Mouse (Mus musculus) granulocyte monocyte progenitor cell, adult 5-6 weeks (primary cell): ENCODE data around the gene Paqr6. TPM values are rescaled to one million over a fixed set of nuclear protein-coding genes. Genes with fewer than 3 reads are reported as not detected.

Source experiments
- ATAC-seq: replicated peaks from 2 replicates; pipeline ENCODE4 v1.8.0; 2016; ENCODE audit warnings: mild to moderate bottlenecking, moderate TSS enrichment, inconsistent platforms; ENCODE audit not compliant: poor library complexity, severe bottlenecking
- total RNA-seq, 2 experiments: library from RNA; stranded (forward) in 1 of 2; stranded (reverse) in 1 of 2; fragments of 200-712, 200-1000 nt in 1 of 2; fragments of >200 nt in 1 of 2; fragmentation: Nextera tagmentation in 1 of 2; gene quantifications; 2 replicates each; pipeline ENCODE4 v1.2.3; 2014 to 2017

Gene Paqr6
- total RNA-seq, 2 experiments from 2014 or later: not detected

DNA sequence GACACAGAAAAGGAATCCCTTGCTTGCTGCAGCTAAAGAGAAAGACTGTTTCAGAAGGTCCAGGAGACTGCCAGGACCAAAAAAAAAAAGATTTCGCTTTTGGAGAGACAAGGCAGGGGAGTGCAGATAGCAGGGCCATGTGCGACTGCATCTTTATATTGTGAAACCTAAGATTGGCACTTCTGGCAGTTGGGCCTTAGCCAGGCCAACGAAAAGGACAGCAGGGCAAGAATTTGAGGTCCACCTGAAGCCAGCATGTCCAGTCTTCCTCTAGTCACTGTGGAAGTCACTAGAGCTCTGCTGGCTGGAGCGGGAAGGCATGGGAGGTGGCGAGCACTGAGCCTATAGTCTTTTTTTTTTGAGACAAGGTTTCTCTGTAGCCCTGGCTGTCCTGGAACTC is 44.6 kb downstream of the Paqr6 start:
- no peak for ATAC-seq

DNA sequence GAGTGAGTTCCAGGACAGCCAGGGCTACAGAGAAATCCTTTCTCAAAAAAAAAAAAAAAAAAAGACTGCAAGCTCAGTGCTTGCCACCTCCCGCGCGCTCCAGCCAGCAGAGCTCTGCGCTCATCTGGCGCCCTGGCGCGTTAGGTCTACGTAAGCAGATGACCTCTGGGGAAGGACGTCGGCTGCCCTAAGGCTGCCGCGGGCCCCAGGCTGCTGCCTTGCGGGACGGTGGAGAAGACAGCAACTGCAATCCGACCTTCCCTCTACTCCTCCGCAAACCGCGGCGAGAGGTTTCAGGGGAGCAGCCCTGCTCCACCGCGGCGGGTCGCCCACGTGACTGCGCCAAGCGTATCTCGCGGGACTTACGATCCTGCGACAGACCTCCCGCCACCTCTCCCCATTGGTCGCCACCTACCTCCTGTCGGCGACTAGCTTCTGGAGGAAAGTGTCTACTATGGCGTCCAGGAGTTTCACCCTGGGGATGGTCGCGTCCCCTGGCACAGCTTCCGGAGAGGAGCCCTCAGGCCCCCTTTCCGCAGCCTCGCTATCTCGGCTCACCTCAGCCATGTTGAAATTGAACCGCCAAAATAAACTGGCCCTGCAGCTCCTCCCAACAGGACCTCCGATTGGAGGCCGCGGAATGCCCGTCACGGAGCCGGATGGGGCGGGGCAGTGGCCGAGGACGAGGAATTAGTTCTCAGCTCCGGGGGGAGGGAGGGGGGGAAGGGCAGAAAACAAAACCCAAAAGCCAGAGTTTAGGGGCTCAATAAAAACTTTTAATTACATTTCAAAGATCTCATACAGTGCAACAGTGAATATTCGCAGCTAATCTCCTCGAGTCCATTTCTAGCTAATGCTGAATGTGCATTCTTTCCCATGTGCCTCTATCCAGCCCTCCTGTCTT is 45.6 kb downstream of the Paqr6 start, which contains the start of gene Pmf1:
Gene Pmf1 (minus strand): TSS at position 591 of the 904 bp plus-strand sequence.
- peak; percentile 85 for ATAC-seq

DNA sequence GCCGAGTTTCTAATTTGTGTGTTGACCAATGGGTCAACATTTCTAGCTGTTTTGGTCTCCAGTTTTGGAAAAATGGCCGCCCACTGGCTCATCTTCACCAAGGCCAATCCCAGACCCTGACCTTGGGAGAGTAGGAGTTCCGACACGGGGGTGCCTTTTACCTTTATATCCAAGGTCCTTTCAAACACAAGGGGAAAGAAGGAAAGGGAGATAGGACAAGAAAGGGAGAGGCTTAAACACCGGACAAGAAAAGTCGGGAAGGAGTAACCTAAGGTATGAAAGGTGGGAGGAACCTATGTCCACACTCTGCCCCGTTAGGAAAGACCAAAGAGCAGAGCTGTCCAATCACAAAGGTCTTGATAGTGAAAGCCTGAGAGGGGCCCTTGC is 46.3 kb downstream of the Paqr6 start:
- ATAC-seq: no peak

DNA sequence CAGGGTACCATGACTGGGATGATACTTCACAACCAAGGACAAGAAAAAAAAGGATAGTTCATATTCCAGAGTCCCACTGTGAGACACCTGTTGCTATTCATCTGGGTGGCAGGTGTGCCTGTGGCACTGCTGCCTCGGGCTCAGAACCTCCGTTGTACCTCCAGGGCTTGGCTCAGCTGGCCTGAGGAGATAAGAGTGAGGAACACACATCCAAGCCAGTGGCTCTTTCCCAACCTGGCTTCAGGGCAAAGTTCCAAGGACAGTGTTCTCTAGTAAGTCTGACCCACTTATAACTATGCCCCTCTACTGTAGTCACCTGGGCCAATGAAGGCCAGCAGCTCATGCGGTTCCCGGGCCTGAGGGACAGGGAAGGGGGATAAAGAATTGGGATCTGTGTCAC is 47.3 kb downstream of the Paqr6 start:
- ATAC-seq: no peak

DNA sequence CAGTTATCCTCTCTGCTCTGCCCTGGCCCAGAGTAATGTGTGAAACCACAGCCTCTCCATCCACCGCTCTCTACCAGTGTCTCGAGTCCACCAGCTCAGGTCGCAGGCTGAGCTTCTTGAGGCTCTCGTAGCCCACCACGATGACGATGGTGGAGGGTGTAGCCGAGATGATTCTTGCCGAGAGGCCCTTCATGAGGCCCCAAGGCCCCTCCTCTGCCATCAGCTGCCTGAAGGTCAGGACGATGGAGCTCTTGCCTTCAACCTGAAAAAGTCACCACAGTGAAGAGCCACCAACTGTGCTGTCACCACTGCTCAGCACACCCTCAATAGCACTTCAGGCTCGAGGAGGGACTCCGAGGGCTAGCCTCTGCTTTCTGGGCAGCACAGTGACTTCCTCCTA is 48.3 kb downstream of the Paqr6 start:
- no peak for ATAC-seq

DNA sequence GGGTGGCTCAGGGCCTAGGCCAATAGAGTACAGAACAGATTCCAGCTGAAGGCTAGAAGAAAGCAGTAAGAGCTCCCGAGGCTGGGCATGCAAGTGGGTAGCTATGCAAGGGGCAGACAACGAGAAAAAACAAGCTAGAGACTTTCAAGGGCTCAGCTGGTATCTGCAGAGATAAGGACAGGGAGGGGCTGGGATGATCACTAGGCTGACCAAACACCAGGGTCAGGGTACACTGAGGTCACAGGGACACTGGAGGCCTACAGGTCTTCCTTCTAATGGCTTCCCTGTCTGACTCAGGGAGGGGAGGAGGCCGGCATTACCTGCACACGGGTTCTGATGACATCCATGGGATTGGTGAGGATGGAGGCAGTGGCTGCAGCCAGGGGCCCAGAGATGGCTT is 51.3 kb downstream of the Paqr6 start:
- ATAC-seq: no peak

DNA sequence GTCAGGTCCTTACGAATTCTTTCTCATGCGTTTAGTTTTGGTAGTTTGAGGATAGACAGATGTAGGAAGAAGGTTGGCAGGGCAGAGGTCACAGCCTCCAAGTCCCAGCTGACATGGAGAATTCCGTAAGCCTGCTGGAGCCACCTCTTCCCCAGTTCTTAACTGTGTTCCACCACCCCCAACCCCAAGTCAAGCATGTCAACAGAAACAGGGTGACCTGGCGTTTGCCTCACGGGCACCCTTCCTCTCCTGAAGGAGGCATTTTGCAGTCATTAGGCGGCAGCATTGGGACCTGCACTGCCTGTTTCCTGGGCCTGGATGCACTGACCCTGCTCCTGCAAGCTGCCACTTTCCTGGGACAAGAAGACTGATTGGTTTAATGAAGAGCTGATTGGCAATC is 53.6 kb downstream of the Paqr6 start:
- ATAC-seq: no peak

Other genes starting within 250 kb of the Paqr6 start
- 119 and 132 TPM in 2 replicates for gene Mef2d, start 222.2 kb upstream of the Paqr6 start, total RNA-seq (2014; fragmentation: Nextera tagmentation)
- 42.4 and 52.4 TPM in 2 replicates for gene Mef2d, start 222.2 kb upstream of the Paqr6 start, total RNA-seq (2017)
- not detected in 2 replicates for gene Rhbg, start 109.9 kb upstream of the Paqr6 start, total RNA-seq (2014; fragmentation: Nextera tagmentation)
- gene Rhbg, start 109.9 kb upstream of the Paqr6 start, total RNA-seq (2017): not detected in 2 replicates
- not detected in 2 replicates for gene Gm38392, start 77.4 kb upstream of the Paqr6 start, total RNA-seq (2014; fragmentation: Nextera tagmentation)
- gene Gm38392, start 77.4 kb upstream of the Paqr6 start, total RNA-seq (2017): not detected in 2 replicates
- gene Tsacc, start 67.6 kb upstream of the Paqr6 start, total RNA-seq (2014; fragmentation: Nextera tagmentation): 13.8 and 19.0 TPM in 2 replicates
- 7.5 and 10.0 TPM in 2 replicates for gene Tsacc, start 67.6 kb upstream of the Paqr6 start, total RNA-seq (2017)
- 499 and 506 TPM in 2 replicates for gene Cct3, start 67.5 kb upstream of the Paqr6 start, total RNA-seq (2014; fragmentation: Nextera tagmentation)
- 381 TPM in 2 replicates for gene Cct3, start 67.5 kb upstream of the Paqr6 start, total RNA-seq (2017)
- gene Glmp, start 39.6 kb upstream of the Paqr6 start, total RNA-seq (2014; fragmentation: Nextera tagmentation): 123 and 165 TPM in 2 replicates
- 26.7 and 29.3 TPM in 2 replicates for gene Glmp, start 39.6 kb upstream of the Paqr6 start, total RNA-seq (2017)
- gene Tmem79, start 28.4 kb upstream of the Paqr6 start, total RNA-seq (2014; fragmentation: Nextera tagmentation): 0.56 and 2.0 TPM in 2 replicates
- gene Tmem79, start 28.4 kb upstream of the Paqr6 start, total RNA-seq (2017): 0.78 and 1.8 TPM in 2 replicates
- gene Smg5, start 28.3 kb upstream of the Paqr6 start, total RNA-seq (2014; fragmentation: Nextera tagmentation): 50.8 and 53.1 TPM in 2 replicates
- gene Smg5, start 28.3 kb upstream of the Paqr6 start, total RNA-seq (2017): 64.1 and 79.0 TPM in 2 replicates
- not detected in 2 replicates for gene Bglap3, start 8.2 kb downstream of the Paqr6 start, total RNA-seq (2014; fragmentation: Nextera tagmentation)
- gene Bglap3, start 8.2 kb downstream of the Paqr6 start, total RNA-seq (2017): not detected in 2 replicates
- not detected in 2 replicates for gene Bglap2, start 14.1 kb downstream of the Paqr6 start, total RNA-seq (2014; fragmentation: Nextera tagmentation)
- not detected in 2 replicates for gene Bglap2, start 14.1 kb downstream of the Paqr6 start, total RNA-seq (2017)
- gene Bglap, start 19.9 kb downstream of the Paqr6 start, total RNA-seq (2014; fragmentation: Nextera tagmentation): not detected in 2 replicates
- gene Bglap, start 19.9 kb downstream of the Paqr6 start, total RNA-seq (2017): not detected in 2 replicates
- gene Pmf1, start 45.7 kb downstream of the Paqr6 start, total RNA-seq (2014; fragmentation: Nextera tagmentation): 115 and 122 TPM in 2 replicates
- gene Pmf1, start 45.7 kb downstream of the Paqr6 start, total RNA-seq (2017): 128 and 141 TPM in 2 replicates
- 13.1 and 13.5 TPM in 2 replicates for gene Slc25a44, start 60.6 kb downstream of the Paqr6 start, total RNA-seq (2014; fragmentation: Nextera tagmentation)
- gene Slc25a44, start 60.6 kb downstream of the Paqr6 start, total RNA-seq (2017): 11.6 and 13.8 TPM in 2 replicates
- 24.0 and 38.5 TPM in 2 replicates for gene Sema4a, start 96.6 kb downstream of the Paqr6 start, total RNA-seq (2014; fragmentation: Nextera tagmentation)
- 25.1 and 35.7 TPM in 2 replicates for gene Sema4a, start 96.6 kb downstream of the Paqr6 start, total RNA-seq (2017)
- gene Lmna, start 145.4 kb downstream of the Paqr6 start, total RNA-seq (2014; fragmentation: Nextera tagmentation): not detected in 2 replicates
- gene Lmna, start 145.4 kb downstream of the Paqr6 start, total RNA-seq (2017): 0.41 and 1.6 TPM in 2 replicates
- gene Mex3a, start 167.8 kb downstream of the Paqr6 start, total RNA-seq (2014; fragmentation: Nextera tagmentation): 3.8 and 5.1 TPM in 2 replicates
- gene Mex3a, start 167.8 kb downstream of the Paqr6 start, total RNA-seq (2017): 1.7 and 2.5 TPM in 2 replicates
- gene Rab25, start 183.7 kb downstream of the Paqr6 start, total RNA-seq (2014; fragmentation: Nextera tagmentation): 1.0 and 1.2 TPM in 2 replicates
- not detected in 2 replicates for gene Rab25, start 183.7 kb downstream of the Paqr6 start, total RNA-seq (2017)
- gene Lamtor2, start 188.5 kb downstream of the Paqr6 start, total RNA-seq (2014; fragmentation: Nextera tagmentation): 60.7 and 74.3 TPM in 2 replicates
- gene Lamtor2, start 188.5 kb downstream of the Paqr6 start, total RNA-seq (2017): 102 and 122 TPM in 2 replicates
- 64.7 and 67.9 TPM in 2 replicates for gene Ubqln4, start 189.2 kb downstream of the Paqr6 start, total RNA-seq (2014; fragmentation: Nextera tagmentation)
- gene Ubqln4, start 189.2 kb downstream of the Paqr6 start, total RNA-seq (2017): 37.9 and 39.6 TPM in 2 replicates
- gene Ssr2, start 211.3 kb downstream of the Paqr6 start, total RNA-seq (2014; fragmentation: Nextera tagmentation): 401 and 434 TPM in 2 replicates
- gene Ssr2, start 211.3 kb downstream of the Paqr6 start, total RNA-seq (2017): 225 and 243 TPM in 2 replicates
- gene Arhgef2, start 241.4 kb downstream of the Paqr6 start, total RNA-seq (2014; fragmentation: Nextera tagmentation): 125 and 137 TPM in 2 replicates
- 59.1 and 73.5 TPM in 2 replicates for gene Arhgef2, start 241.4 kb downstream of the Paqr6 start, total RNA-seq (2017)